Mouse (Mus musculus) hindbrain, embryonic 12.5 days (tissue): Measurements from ENCODE around the gene Nwd2. TPM values are rescaled to one million over a fixed set of nuclear protein-coding genes. Genes with fewer than 3 reads are reported as not detected.

Experiments
- ATAC-seq: fragments of 200-750 bp; cut with Nextera tagmentation; 2 replicates; pipeline ENCODE4 v1.8.0; 2017; ENCODE audit warnings: moderate TSS enrichment; ENCODE audit not compliant: low FRiP score
- H3K27ac ChIP-seq: fragments of 300-500 bp; sonication (generic); 2 replicates; pipeline ENCODE4 v1.5.1; 2016; ENCODE audit warnings: mild to moderate bottlenecking
- H3K27me3 ChIP-seq: fragments of 300-500 bp; sonication (generic); 2 replicates; pipeline ENCODE4 v1.6.1; 2016; ENCODE audit warnings: mild to moderate bottlenecking
- H3K36me3 ChIP-seq: fragments of 300-500 bp; sonication (generic); 2 replicates; pipeline ENCODE4 v1.6.1; 2016; ENCODE audit warnings: mild to moderate bottlenecking
- H3K4me1 ChIP-seq: fragments of 300-500 bp; sonication (generic); 2 replicates; pipeline ENCODE4 v1.6.1; 2016
- H3K4me2 ChIP-seq: fragments of 300-500 bp; sonication (generic); replicated peaks from 2 replicates; pipeline ENCODE4 v1.6.1; 2016; ENCODE audit warnings: mild to moderate bottlenecking
- H3K4me3 ChIP-seq: fragments of 300-500 bp; sonication (generic); 2 replicates; pipeline ENCODE4 v1.5.1; 2016; ENCODE audit warnings: mild to moderate bottlenecking
- H3K9ac ChIP-seq: fragments of 300-500 bp; sonication (generic); 2 replicates; pipeline ENCODE4 v1.6.1; 2016; ENCODE audit warnings: mild to moderate bottlenecking, moderate library complexity
- H3K9me3 ChIP-seq: fragments of 300-500 bp; sonication (generic); replicated peaks from 2 replicates; pipeline ENCODE4 v1.6.1; 2016; ENCODE audit warnings: mild to moderate bottlenecking
- WGBS: fragments of 180-500 bp; shearing (Covaris S2); methylation state at CpG from one replicate; pipeline ENCODE4 v1.1.7; 2016; 5-methylcytosine and 5-hydroxymethylcytosine counted together
- polyA plus RNA-seq: library from polyadenylated mRNA; unstranded; fragments of >200 nt; fragmentation: Nextera tagmentation; extraction: Ambion mirVana; gene quantifications from 2 replicates; pipeline ENCODE4 v1.2.1, GENCODE M21; 2016

Gene Nwd2
- polyA plus RNA-seq, 1 experiment from 2014 or later, result 5.3 TPM

DNA sequence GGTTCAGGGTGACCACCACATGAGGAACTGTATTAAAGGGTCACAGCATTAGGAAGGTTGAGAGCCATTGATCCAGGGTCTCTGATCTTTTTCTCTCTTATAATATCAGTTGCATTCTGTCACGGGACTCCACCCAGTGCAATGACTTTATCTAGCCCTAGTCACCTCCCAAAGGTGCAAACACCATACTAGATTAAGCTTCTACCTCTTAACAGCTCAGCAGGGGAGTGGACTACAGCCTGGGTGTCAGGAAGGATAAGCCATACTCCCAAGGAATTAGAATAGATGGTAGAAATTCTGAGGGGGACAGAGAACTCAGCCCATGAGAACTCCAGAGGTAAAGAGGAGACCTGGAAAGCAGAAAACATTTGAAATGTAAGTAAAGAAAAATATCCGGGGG lies 188.9 kb downstream of the Nwd2 start:
- no peaks in the 10 kb centered on the region for H3K9me3 ChIP-seq
- no peaks in the 10 kb centered on the region for H3K4me1 ChIP-seq
- ATAC-seq, result no peak
- H3K27me3 ChIP-seq, result no peaks in the 10 kb centered on the region
- H3K4me3 ChIP-seq, result no peak overlapping the region
- WGBS, result 89% methylated on average over 2 of the region's 2 CpGs
- H3K9ac ChIP-seq, result no peak overlapping the region
- H3K4me2 ChIP-seq, result no peak overlapping the region
- no peaks in the 10 kb centered on the region for H3K36me3 ChIP-seq
- H3K27ac ChIP-seq, result no peak overlapping the region

DNA sequence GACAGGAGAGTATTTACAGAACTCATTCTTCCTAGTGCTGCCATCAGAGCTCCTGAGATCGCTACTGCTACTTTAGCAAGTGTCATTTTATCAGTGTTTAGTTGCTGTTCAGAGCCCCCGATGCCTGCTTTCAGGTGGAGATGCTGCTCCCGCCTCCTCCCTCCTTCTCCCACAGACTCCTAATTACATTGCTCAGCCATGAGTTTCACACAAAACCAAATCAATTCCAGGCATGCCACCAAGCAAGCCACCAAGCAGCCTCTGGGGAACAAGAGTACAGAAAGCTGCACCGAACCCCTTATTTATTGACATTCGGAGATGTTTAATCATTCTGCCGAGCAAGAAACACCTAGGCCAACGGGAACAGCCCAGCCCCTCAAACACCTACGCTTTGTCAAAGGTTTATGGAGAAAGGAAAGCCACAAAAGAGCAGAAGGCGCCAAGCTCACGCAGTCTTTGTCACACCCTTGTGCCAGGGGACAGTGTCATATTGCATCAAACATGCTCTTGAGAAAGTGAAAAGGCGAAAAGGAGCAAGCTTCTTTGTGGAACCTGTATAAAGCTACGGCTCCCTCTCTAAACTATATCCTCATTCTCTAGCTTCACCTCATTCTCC lies 191.0 kb downstream of the Nwd2 start:
- H3K9ac ChIP-seq, result no peak overlapping the region
- no peaks in the 10 kb centered on the region for H3K4me1 ChIP-seq
- no peaks in the 10 kb centered on the region for H3K9me3 ChIP-seq
- no peak overlapping the region for H3K4me2 ChIP-seq
- no peaks in the 10 kb centered on the region for H3K27me3 ChIP-seq
- 75% methylated on average over 12 of the region's 12 CpGs for WGBS
- H3K27ac ChIP-seq, result no peak overlapping the region
- H3K36me3 ChIP-seq, result no peaks in the 10 kb centered on the region
- ATAC-seq, result no peak
- H3K4me3 ChIP-seq, result no peak overlapping the region

DNA sequence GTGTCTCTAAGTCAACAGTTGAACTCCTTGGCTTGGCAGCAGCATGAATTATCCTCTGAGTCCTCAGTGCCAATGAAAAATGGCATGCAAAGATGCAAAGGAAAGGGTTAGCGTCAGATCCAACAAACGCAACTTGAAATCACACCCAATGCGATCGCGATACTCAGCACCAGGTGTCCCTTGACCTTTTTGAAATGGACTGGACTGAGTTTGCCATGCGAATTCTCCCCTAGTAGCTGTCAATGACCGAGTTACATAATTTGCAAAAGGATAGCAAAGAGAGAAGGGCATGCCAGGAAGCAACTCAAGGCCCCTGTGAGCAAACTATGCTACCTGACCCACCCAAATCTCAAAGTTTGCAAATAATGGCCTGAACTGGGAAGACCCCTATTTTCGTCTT lies 198.2 kb downstream of the Nwd2 start:
- no peak overlapping the region for H3K4me3 ChIP-seq
- ATAC-seq, result no peak

DNA sequence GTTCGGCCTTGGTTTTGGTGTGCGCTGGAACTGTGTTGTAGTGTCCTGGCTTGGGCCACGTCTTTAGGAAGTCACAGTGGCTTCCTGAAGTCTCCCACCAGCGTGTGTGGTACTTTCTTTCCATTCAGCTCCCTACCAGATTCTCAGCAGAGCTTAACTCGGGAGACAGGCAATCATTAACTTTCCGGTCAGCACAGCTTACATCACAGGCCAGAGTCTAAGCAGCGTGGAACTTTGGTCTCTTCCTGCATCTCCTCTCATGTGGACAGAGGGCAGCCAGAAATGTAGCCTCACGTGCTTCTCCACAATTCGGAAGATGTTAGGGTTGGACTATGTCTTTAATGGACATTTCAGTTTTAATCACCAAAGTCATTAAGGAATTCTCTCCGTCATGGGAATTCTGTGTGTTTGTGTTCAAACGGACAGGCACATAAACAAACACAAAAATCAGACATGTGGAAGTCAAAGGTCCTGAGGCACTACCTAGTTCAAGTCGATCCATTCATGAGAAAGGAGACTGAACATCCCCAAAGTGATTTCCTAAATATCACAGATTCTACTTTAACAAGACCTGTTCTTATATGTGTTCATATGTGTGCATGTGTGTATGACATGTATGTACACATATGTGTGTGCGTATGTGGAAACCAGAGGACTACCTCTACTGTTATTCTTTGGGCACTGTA lies 198.8 kb downstream of the Nwd2 start:
- H3K4me3 ChIP-seq, result no peak overlapping the region
- no peaks in the 10 kb centered on the region for H3K27me3 ChIP-seq
- H3K9me3 ChIP-seq, result peaks cover 6% of the 10 kb centered on the region
- no peaks in the 10 kb centered on the region for H3K4me1 ChIP-seq
- H3K36me3 ChIP-seq, result no peaks in the 10 kb centered on the region
- 87% methylated on average over 13 of the region's 13 CpGs for WGBS
- no peak for ATAC-seq
- H3K27ac ChIP-seq, result no peak overlapping the region
- no peak overlapping the region for H3K4me2 ChIP-seq
- H3K9ac ChIP-seq, result no peak overlapping the region

More for the DNA sequence above, 198.2 kb downstream of the Nwd2 start:
- Histone ChIP-seq H3K4me2 (no peak overlapping the region), H3K36me3 (no peaks in the 10 kb centered on the region), H3K4me1 (no peaks in the 10 kb centered on the region), H3K27me3 (no peaks in the 10 kb centered on the region), H3K9ac (no peak overlapping the region), H3K27ac (no peak overlapping the region), H3K9me3 (peaks cover 6% of the 10 kb centered on the region)
- 90% methylated on average over 8 of the region's 8 CpGs for WGBS

DNA sequence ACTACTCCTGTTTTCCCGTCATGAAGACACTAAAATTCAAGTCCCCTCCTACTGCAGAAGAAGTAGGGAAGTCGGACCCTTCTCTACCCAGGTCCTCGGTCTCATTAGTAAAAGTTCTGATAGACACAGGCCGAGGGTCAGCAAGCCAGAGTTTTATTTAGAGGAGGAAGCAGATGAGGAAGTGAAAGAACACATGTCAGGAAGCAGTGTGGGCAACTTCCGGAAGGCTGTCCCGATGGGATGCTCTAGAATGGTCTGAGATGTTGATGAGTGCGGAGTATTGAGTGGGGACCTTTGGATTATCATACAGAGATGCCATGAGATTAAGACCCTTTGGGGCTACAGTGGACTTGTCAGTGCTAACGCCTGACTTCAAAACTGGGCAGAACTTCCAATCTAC lies 210.0 kb downstream of the Nwd2 start:
- Histone ChIP-seq H3K9ac (no peak overlapping the region), H3K36me3 (no peaks in the 10 kb centered on the region), H3K4me2 (no peak overlapping the region), H3K4me1 (no peaks in the 10 kb centered on the region), H3K4me3 (no peak overlapping the region), H3K9me3 (no peaks in the 10 kb centered on the region; the same call in 1 of the 2 replicates), H3K27me3 (0 out of 2 replicates have a peak, but pooled peaks cover 4% of the 10 kb centered on the region), H3K27ac (no peak overlapping the region)
- WGBS, result 91% methylated on average over 8 of the region's 8 CpGs
- ATAC-seq, result no peak

Other genes starting within 250 kb of the Nwd2 start
- 3.3 and 4.8 TPM in 2 replicates for gene 0610040J01Rik, start 163.3 kb downstream of the Nwd2 start, polyA plus RNA-seq